Mouse (Mus musculus) testis, postnatal 10 days (tissue): Measurements from ENCODE around the gene Sept5.

ENCODE experiments used
- DNase-seq: peaks from one replicate; pipeline ENCODE4 v3.0.0; 2021; ENCODE audit warnings: low spot score

Gene Sept5

GRCm38 (mm10) chr16:18629390-18630231 lies at the start of gene Sept5:
TSS of gene Sept5 (minus strand) at chr16:18629954.
- DNase-seq: peak; percentile 85

GRCm38 (mm10) chr16:18679112-18679511 lies 49.4 kb upstream of the Sept5 start:
- no peak for DNase-seq

- peak; percentile 86 for DNase-seq
Observed at GRCm38 (mm10) chr16:18677746-18678679, 48.3 kb upstream of the Sept5 start.

GRCm38 (mm10) chr16:18673005-18673404 lies 43.3 kb upstream of the Sept5 start:
- DNase-seq: no peak

GRCm38 (mm10) chr16:18672027-18672426 lies 42.3 kb upstream of the Sept5 start:
- no peak for DNase-seq

GRCm38 (mm10) chr16:18669914-18670313 lies 40.2 kb upstream of the Sept5 start:
- DNase-seq: no peak

GRCm38 (mm10) chr16:18658597-18658996 lies 28.8 kb upstream of the Sept5 start:
- no peak for DNase-seq

- DNase-seq: no peak
Observed at GRCm38 (mm10) chr16:18655372-18656098, 25.8 kb upstream of the Sept5 start.

GRCm38 (mm10) chr16:18653290-18654160 lies 23.8 kb upstream of the Sept5 start:
- DNase-seq: no peak

- DNase-seq: peak; percentile 17
Observed at GRCm38 (mm10) chr16:18649126-18649525, 19.4 kb upstream of the Sept5 start.

GRCm38 (mm10) chr16:18645329-18645728 lies 15.6 kb upstream of the Sept5 start:
- DNase-seq: peak; percentile 36

GRCm38 (mm10) chr16:18644485-18644884 lies 14.7 kb upstream of the Sept5 start:
- peak; percentile 23 for DNase-seq

- DNase-seq: peak; percentile 34
Observed at GRCm38 (mm10) chr16:18643406-18643998, 13.7 kb upstream of the Sept5 start.

GRCm38 (mm10) chr16:18642897-18643296 lies 13.1 kb upstream of the Sept5 start:
- DNase-seq: peak; percentile 41

- DNase-seq: no peak
Observed at GRCm38 (mm10) chr16:18642291-18642690, 12.5 kb upstream of the Sept5 start.

- DNase-seq: no peak
Observed at GRCm38 (mm10) chr16:18639382-18639929, 9.7 kb upstream of the Sept5 start.

GRCm38 (mm10) chr16:18638396-18638795 lies 8.6 kb upstream of the Sept5 start:
- DNase-seq: peak; percentile 23

- peak; percentile 22 for DNase-seq
Observed at GRCm38 (mm10) chr16:18636804-18637203, 7.0 kb upstream of the Sept5 start.

- peak; percentile 25 for DNase-seq
Observed at GRCm38 (mm10) chr16:18636401-18636800, 6.6 kb upstream of the Sept5 start.

- no peak for DNase-seq
Observed at GRCm38 (mm10) chr16:18633333-18633732, 3.6 kb upstream of the Sept5 start.
